Mouse (Mus musculus) MEL-GATA-1-ER (cell line): ENCODE data around the gene Hs1bp3.

Experiments used
- DNase-seq: peaks from one replicate; pipeline ENCODE4 v3.0.0-alpha.2; 2012; ENCODE audit warnings: low read depth; ENCODE audit errors: extremely low read depth

The Hs1bp3 gene

GRCm38 (mm10) chr12:8336601-8337285 lies 23.5 kb downstream of the Hs1bp3 start:
- DNase-seq, result no peak

GRCm38 (mm10) chr12:8337286-8338060 lies 24.2 kb downstream of the Hs1bp3 start:
- no peak for DNase-seq

- no peak for DNase-seq
Observed at GRCm38 (mm10) chr12:8338491-8338890, 25.3 kb downstream of the Hs1bp3 start.

- no peak for DNase-seq
Observed at GRCm38 (mm10) chr12:8338918-8339317, 25.7 kb downstream of the Hs1bp3 start.

GRCm38 (mm10) chr12:8339591-8340319 lies 26.5 kb downstream of the Hs1bp3 start:
- no peak for DNase-seq

- DNase-seq, result no peak
Observed at GRCm38 (mm10) chr12:8341008-8341407, 27.8 kb downstream of the Hs1bp3 start.

- DNase-seq, result no peak
Observed at GRCm38 (mm10) chr12:8343381-8343780, 30.1 kb downstream of the Hs1bp3 start.

GRCm38 (mm10) chr12:8344897-8345296 lies 31.7 kb downstream of the Hs1bp3 start:
- DNase-seq, result no peak

- DNase-seq, result no peak
Observed at GRCm38 (mm10) chr12:8345539-8345938, 32.3 kb downstream of the Hs1bp3 start.

- DNase-seq, result no peak
Observed at GRCm38 (mm10) chr12:8347746-8348462, 34.7 kb downstream of the Hs1bp3 start.

GRCm38 (mm10) chr12:8348733-8349513 lies 35.7 kb downstream of the Hs1bp3 start:
- DNase-seq, result no peak

GRCm38 (mm10) chr12:8351025-8351903 lies 38.0 kb downstream of the Hs1bp3 start:
- DNase-seq, result no peak

- DNase-seq, result no peak
Observed at GRCm38 (mm10) chr12:8353071-8353470, 39.8 kb downstream of the Hs1bp3 start.

GRCm38 (mm10) chr12:8354187-8354586 lies 41.0 kb downstream of the Hs1bp3 start:
- no peak for DNase-seq

GRCm38 (mm10) chr12:8355011-8355410 lies 41.8 kb downstream of the Hs1bp3 start:
- DNase-seq, result no peak

- DNase-seq, result no peak
Observed at GRCm38 (mm10) chr12:8357449-8357848, 44.2 kb downstream of the Hs1bp3 start.

- no peak for DNase-seq
Observed at GRCm38 (mm10) chr12:8358344-8358966, 45.2 kb downstream of the Hs1bp3 start.

GRCm38 (mm10) chr12:8359418-8360112 lies 46.3 kb downstream of the Hs1bp3 start:
- DNase-seq, result no peak

- DNase-seq, result no peak
Observed at GRCm38 (mm10) chr12:8361866-8362265, 48.6 kb downstream of the Hs1bp3 start.
